Mouse (Mus musculus): ENCODE data around the gene Irgc1. TPM values are rescaled to one million over a fixed set of nuclear protein-coding genes. Genes with fewer than 3 reads are reported as not detected.
"Not testable (repeated sequence)": the region's sequence is repeated elsewhere in the genome, so short reads cannot be mapped to it uniquely, and the experiment has no call there.

Gene Irgc1
- 0.05 TPM in 1 of 2 replicates, not detected in the other for polyA plus RNA-seq (2012; rRNA removed)

DNA sequence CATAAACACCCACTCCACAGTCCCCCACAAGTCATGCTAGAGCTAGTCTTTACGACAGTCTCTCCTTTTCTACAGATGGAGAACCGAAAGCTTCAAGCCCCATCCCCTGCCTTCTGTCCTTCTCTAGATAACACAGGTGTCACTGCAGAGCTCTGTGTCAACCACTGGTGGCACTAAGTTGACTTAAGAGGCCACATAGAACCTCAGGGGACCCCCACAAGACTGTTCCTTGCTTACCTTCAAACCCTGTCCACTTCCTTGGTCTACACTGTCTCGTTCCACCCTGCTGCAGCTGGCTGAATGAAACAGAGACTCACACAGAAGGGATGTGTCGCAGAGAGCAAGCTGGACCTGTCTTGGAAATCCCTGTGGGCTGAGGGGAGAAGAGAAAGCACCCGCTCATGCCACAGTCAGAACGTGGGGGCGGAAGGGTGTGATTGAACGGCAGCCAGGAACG, at the start of gene Irgc1:
Gene Irgc1, minus strand, starts transcription at position 443 of the 457 bp plus-strand sequence.
- DNase-seq (ENCODE audit: low read depth), result no peak
- TF ChIP-seq CTCF (IDR thresholded peaks at IDR 0.05; ENCODE audit: borderline replicate concordance, extremely low read depth, insufficient read depth, insufficient read length) (no peak), POLR2A (IDR thresholded peaks at IDR 0.05; ENCODE audit: borderline replicate concordance, extremely low read depth, insufficient read depth, insufficient read length, poor library complexity, severe bottlenecking) (no peak)

DNA sequence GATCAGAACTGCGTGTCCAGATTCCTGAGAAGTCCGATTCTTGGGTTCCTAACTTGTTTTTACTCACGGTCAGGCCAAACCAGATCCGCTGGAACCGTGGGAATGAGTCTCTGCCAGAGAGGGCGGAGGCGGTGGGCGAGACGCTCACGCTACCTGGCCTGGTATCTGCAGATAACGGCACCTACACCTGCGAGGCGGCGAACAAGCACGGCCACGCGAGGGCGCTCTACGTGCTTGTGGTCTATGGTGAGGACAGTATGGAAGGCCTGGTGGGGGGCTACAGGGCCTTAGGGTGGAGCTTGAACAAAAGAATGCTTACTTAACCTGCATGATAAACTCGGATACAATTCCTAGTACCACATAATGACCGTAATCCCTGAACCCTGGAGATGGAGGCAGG, 49.4 kb upstream of the Irgc1 start:
- no peak for DNase-seq (ENCODE audit: low read depth)
- TF ChIP-seq CTCF (IDR thresholded peaks at IDR 0.05; ENCODE audit: borderline replicate concordance, extremely low read depth, insufficient read depth, insufficient read length), result peak; percentile 30; the same call in 1 of the 2 replicates
- no peak for TF ChIP-seq POLR2A (IDR thresholded peaks at IDR 0.05; ENCODE audit: borderline replicate concordance, extremely low read depth, insufficient read depth, insufficient read length, poor library complexity, severe bottlenecking)

DNA sequence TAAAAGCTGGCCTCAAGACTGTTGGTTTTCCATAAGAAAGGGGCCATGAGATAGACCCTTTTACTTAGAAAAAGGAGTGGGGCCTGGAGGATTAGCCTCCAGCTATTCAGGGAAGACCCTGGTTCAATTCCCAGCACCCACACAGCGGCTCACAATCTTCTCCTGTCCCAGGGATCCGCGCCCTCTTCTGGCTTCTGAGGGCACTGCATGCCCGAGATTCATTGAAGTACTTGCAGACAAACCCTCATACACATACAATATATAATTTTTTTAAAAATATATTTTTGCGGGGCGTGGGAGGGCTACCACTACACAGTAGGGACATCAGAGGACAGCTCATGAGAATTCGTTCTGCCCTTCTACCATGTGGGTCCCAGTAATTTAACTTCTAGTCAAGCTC, 48.8 kb upstream of the Irgc1 start:
- no peak for TF ChIP-seq POLR2A (IDR thresholded peaks at IDR 0.05; ENCODE audit: borderline replicate concordance, extremely low read depth, insufficient read depth, insufficient read length, poor library complexity, severe bottlenecking)
- TF ChIP-seq CTCF (IDR thresholded peaks at IDR 0.05; ENCODE audit: borderline replicate concordance, extremely low read depth, insufficient read depth, insufficient read length), result peak; percentile 57; the same call in 1 of the 2 replicates
- DNase-seq (ENCODE audit: low read depth), result no peak

DNA sequence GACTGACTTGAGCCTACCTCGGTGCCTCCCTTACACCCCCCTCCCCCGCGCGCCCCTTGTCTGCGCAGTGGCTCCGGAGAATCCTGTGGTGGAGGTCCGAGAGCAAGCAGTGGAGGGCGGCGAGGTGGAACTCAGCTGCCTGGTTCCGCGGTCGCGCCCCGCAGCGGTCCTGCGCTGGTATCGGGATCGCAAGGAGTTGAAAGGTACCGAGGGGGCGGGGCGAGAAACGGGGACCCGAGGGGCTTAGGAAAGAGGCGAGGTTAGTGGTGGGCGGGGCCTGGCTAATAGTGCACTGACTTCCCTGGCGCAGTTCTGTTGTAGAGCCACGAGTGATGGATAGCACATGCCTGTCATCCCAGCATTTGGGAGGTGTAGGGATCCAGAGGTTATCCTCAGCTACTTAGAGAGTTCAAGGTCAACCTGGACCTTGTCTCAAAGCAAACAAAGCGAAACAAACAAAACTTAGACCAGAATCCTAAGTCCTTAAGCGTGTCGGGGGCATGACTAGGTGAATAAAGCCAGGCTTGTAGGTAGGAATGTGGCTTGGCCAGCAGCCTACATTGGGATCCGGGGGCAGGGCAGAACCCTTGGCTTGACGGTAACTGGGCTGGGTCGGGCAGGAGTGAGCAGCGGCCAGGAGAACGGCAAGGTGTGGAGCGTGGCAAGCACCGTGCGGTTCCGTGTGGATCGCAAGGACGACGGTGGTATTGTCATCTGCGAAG, 47.9 kb upstream of the Irgc1 start:
- DNase-seq (ENCODE audit: low read depth), result no peak
- TF ChIP-seq POLR2A (IDR thresholded peaks at IDR 0.05; ENCODE audit: borderline replicate concordance, extremely low read depth, insufficient read depth, insufficient read length, poor library complexity, severe bottlenecking), result no peak
- no peak for TF ChIP-seq CTCF (IDR thresholded peaks at IDR 0.05; ENCODE audit: borderline replicate concordance, extremely low read depth, insufficient read depth, insufficient read length)

DNA sequence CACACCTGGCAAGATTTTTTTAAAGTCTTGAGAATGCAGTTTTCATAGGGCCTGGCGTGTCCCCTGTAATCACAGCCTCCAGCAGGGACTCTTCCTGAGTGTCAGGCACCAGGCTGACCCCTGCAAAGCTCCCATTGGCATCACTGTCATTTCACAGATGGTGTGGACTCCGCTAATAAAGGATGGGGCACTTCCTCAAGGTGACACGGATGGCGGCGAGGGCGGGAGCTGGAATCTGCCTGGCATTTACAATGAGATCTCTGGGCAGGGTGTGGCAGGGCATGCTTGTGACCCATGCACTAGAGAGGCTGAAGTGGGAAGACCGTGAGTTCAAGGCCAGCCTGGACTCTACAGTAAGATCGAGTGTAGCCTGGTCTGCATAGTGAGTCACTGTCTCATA, 36.2 kb upstream of the Irgc1 start:
- TF ChIP-seq POLR2A (IDR thresholded peaks at IDR 0.05; ENCODE audit: borderline replicate concordance, extremely low read depth, insufficient read depth, insufficient read length, poor library complexity, severe bottlenecking), result no peak
- no peak for TF ChIP-seq CTCF (IDR thresholded peaks at IDR 0.05; ENCODE audit: borderline replicate concordance, extremely low read depth, insufficient read depth, insufficient read length)
- DNase-seq (ENCODE audit: low read depth), result no peak

DNA sequence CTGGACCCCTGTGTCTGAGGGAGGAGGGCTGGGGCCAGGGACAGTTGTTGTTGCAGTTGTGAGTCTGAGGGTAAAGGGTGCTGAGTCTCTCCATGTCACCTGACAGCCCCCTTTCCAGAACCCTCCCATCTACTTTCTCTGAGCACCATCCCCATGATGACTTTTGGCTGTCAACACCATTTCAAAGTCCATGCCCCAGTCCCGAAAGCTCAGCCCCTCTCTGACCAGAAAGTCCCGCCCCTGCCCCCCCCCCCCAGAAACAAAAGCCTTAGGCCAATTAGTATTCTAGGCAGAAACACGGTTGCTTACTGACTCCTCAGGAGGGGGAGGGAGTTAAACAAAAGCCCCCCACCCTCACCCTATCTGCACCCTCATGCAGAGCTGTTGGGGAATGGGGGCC, 35.3 kb upstream of the Irgc1 start:
- DNase-seq (ENCODE audit: low read depth), result no peak
- TF ChIP-seq POLR2A (IDR thresholded peaks at IDR 0.05; ENCODE audit: borderline replicate concordance, extremely low read depth, insufficient read depth, insufficient read length, poor library complexity, severe bottlenecking) (no peak), CTCF (IDR thresholded peaks at IDR 0.05; ENCODE audit: borderline replicate concordance, extremely low read depth, insufficient read depth, insufficient read length) (no peak)

DNA sequence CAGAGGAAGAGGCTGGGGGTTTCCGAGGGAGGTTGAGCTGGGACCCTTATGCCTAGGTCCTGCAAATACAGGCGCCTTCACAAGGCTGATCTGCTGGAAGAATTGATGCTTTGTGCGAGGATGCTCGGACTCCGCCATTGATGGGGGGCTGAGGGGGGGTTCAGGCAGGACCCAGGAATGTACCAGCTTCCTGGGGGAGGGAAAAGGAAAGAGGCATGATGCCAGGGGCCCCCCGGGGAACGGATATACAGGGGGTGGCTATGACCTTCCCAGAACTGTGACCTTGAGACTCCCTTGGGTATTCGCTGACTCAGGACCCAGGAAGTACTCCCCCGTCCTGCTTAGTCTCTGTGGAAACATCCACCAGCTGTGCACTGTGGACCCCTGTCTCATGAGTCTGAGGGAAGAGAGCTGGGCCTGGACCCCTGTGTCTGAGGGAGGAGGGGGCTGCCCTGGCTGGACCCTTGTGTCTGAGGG, 34.6 kb upstream of the Irgc1 start:
- TF ChIP-seq CTCF (IDR thresholded peaks at IDR 0.05; ENCODE audit: borderline replicate concordance, extremely low read depth, insufficient read depth, insufficient read length) (no peak), POLR2A (IDR thresholded peaks at IDR 0.05; ENCODE audit: borderline replicate concordance, extremely low read depth, insufficient read depth, insufficient read length, poor library complexity, severe bottlenecking) (peak; percentile 13; the same call in 1 of the 2 replicates)
- peak; percentile 72 for DNase-seq (ENCODE audit: low read depth)

DNA sequence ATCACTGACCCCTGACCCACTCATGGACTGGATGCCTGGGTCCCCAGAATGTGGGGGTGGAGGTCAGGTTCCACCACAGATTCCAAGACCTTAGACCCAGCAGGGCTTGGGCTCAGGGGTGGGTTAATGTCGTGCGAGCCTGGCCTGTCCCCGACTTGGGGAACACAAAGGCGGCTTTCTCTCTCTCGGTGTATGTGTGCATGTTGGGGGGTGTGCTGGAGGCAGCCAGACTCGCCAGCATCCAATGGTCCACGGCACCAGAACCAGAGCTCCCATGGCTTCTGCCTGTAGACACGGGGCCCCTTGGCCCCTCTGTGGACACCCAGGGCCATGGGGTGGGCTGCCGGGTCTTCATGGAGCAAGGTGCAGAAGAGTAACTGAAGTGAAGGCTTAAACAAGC, 33.4 kb upstream of the Irgc1 start:
- no peak for DNase-seq (ENCODE audit: low read depth)
- TF ChIP-seq POLR2A (IDR thresholded peaks at IDR 0.05; ENCODE audit: borderline replicate concordance, extremely low read depth, insufficient read depth, insufficient read length, poor library complexity, severe bottlenecking) (no peak), CTCF (IDR thresholded peaks at IDR 0.05; ENCODE audit: borderline replicate concordance, extremely low read depth, insufficient read depth, insufficient read length) (no peak)

DNA sequence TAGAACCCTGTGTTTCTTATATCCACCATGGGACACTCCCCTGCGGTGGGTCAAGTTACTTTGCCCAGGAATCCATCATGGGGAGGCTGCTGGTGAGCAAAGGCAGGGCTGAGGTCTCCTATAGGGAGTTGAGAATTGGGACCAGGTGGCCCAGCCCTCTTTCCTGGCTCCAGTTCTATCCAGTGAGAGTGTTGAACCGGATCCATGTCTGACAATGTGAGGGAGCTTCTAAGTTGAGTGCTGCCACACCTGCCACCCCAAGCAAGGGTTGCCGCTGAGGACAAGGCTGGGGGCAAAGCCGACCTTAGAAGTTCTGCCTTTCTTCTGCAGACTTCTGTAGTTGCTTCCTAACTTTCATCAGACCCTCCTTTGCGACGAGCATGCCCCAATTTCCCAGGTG, 31.2 kb upstream of the Irgc1 start:
- DNase-seq (ENCODE audit: low read depth), result not testable (repeated sequence)

DNA sequence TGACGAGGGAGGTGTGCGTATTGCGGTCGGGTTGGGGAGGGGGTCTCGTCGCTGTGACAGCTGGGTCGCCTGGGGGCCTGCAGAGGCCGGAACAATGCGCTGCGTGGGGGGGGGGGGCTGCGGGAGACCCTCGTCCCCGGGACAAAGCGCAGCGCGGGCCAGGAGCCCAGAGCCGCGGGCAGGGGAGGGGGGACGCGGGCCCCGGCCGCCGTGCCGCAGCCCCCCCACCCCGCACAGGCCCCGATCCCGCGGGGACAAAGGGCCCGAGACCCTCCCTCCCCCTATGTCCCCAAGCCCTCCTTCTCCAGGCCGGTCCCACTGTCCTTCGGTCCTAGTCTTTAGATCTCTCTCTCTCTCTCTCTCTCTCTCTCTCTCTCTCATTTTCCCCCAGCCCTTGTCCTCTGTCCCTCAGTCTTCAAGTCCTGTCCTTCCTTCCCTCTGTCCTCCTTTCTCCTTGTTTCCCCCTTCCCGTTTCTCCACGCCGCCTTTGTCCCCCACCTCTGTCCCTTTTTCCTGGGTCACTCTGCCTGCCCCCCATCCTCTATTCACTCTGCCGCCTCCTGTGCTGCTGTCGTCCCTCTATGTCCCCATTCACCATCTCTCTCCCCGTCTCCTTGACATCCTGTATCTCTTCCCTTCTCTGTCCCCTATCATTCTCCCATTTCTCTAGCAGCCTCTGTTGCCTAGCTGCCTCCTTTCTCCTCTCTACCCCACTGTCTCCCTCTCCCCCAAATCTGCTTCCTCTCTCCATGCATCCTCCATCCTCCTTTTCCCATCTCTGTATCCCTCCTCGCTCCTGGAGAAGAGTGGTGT, 30.3 kb upstream of the Irgc1 start:
- TF ChIP-seq POLR2A (IDR thresholded peaks at IDR 0.05; ENCODE audit: borderline replicate concordance, extremely low read depth, insufficient read depth, insufficient read length, poor library complexity, severe bottlenecking), result no peak
- TF ChIP-seq CTCF (IDR thresholded peaks at IDR 0.05; ENCODE audit: borderline replicate concordance, extremely low read depth, insufficient read depth, insufficient read length), result no peak
- DNase-seq (ENCODE audit: low read depth), result peak; percentile 28

DNA sequence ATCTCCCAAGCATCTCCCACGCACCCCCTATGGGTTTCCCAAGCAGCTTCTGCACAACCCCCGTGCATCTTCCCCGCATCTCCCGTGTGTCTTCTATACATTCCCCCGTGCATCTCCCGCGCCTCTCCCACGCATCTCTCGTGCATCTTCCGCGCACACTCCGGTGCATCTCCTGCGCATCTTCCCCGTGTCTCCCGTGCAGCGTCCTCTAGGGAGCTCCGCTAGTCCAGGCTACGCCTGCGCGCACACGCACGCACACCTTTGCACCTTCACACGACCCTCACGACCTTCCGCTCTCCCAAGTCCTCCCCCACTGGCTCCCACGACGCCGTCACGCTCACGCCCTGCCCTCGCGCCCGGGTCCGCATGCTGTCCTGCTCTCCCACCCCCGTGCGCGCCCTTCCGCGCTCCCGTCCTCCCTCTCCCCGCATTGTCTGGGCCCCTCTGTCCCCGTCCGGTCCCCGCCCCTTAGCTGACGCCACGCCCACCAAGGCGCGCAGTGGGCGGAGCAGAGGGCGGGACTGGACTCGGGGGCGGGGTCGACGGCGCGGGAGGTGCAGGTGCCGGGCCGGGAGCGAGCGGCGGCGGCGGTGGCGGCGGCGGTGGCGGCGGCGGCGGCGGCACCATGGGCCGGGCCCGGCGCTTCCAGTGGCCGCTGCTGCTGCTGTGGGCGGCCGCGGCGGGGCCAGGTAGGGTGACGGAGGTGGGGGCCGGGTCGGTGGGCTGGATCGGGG, 29.5 kb upstream of the Irgc1 start, which contains the start of gene Cadm4:
Gene Cadm4, plus strand, starts transcription at position 550 of the 734 bp plus-strand sequence.
- DNase-seq (ENCODE audit: low read depth), result peak; percentile 96
- TF ChIP-seq POLR2A (IDR thresholded peaks at IDR 0.05; ENCODE audit: borderline replicate concordance, extremely low read depth, insufficient read depth, insufficient read length, poor library complexity, severe bottlenecking) (peak; percentile 82), CTCF (IDR thresholded peaks at IDR 0.05; ENCODE audit: borderline replicate concordance, extremely low read depth, insufficient read depth, insufficient read length) (no peak)

All from brain, embryonic 14.5 days (tissue).